ENCODE assay signal across 18 mouse cellular contexts in genomic region chr12:38136379-38136778, GRCm38 (mm10).
DNase-seq lines count a peak whose midpoint lies in the region; ATAC-seq and TF ChIP-seq lines count a peak whose summit lies in the region.
"Had no signal": no experiment of that assay in that cellular context is flagged by ENCODE, and none has a peak within 500 bp of the region (broad histone marks: within the 10 kb centered on the region; RNA-seq: fewer than 3 reads in every experiment).

No protein-coding gene starts in this region.

- no peaks in the 10 kb centered on the region for H3K4me1 ChIP-seq in forebrain, embryonic 15.5 days
- H3K4me1 ChIP-seq in forebrain, embryonic 12.5 days: no peaks in the 10 kb centered on the region
- no peaks in the 10 kb centered on the region for H3K4me1 ChIP-seq in heart, embryonic 16.5 days (ENCODE audit: control insufficient read depth, insufficient read depth, low read length)
- H3K4me1 ChIP-seq in heart, adult 2 months (ENCODE audit: control insufficient read depth, insufficient read depth, low read length): no peaks in the 10 kb centered on the region
- H3K4me1 ChIP-seq: embryonic facial prominence, embryonic 12.5 days; hindbrain, embryonic 10.5 days; limb, embryonic 13.5 days; liver, embryonic 15.5 days; midbrain, embryonic 10.5 days had no signal

- H3K36me3 ChIP-seq in forebrain, embryonic 15.5 days: no peaks in the 10 kb centered on the region
- no peaks in the 10 kb centered on the region for H3K36me3 ChIP-seq in forebrain, embryonic 12.5 days (replicated peaks)
- H3K36me3 ChIP-seq in heart, embryonic 16.5 days (ENCODE audit: control insufficient read depth, insufficient read depth): no peaks in the 10 kb centered on the region
- no peaks in the 10 kb centered on the region for H3K36me3 ChIP-seq in heart, adult 2 months (ENCODE audit: control insufficient read depth, insufficient read depth, low read length)
- H3K36me3 ChIP-seq: embryonic facial prominence, embryonic 12.5 days; hindbrain, embryonic 10.5 days; limb, embryonic 13.5 days; liver, embryonic 15.5 days; midbrain, embryonic 10.5 days had no signal

- H3K9ac ChIP-seq in forebrain, embryonic 15.5 days (replicated peaks): no peak overlapping the region
- H3K9ac ChIP-seq in forebrain, embryonic 12.5 days: no peak overlapping the region
- no peak overlapping the region for H3K9ac ChIP-seq in heart, embryonic 16.5 days (ENCODE audit: low read length)
- H3K9ac ChIP-seq in heart, adult 2 months (ENCODE audit: low read depth, low read length): no peak overlapping the region
- H3K9ac ChIP-seq: embryonic facial prominence, embryonic 12.5 days; limb, embryonic 13.5 days; liver, embryonic 15.5 days had no signal

- DNase-seq in heart, adult 2 months: no peak
- DNase-seq in brain, embryonic 14.5 days (ENCODE audit: low read depth): peak; percentile 52
- DNase-seq in lung, postnatal 14 days: peak; percentile 13
- no peak for DNase-seq in spleen, postnatal 14 days (ENCODE audit: low spot score in 2 of 2)
- no peak for DNase-seq in neural tube, embryonic 10.5 days (ENCODE audit: extremely low spot score, low spot score)
- DNase-seq: cerebellum, postnatal 36 days; right cerebral cortex, postnatal 14 days; thymus, postnatal 4 days had no signal

- intact Hi-C loops in heart, adult 2 months (cut with DNase I): no loop called here

- H3K4me3 ChIP-seq in forebrain, embryonic 15.5 days: no peak overlapping the region
- H3K4me3 ChIP-seq in forebrain, embryonic 12.5 days (replicated peaks): no peak overlapping the region
- H3K4me3 ChIP-seq in heart, embryonic 16.5 days (ENCODE audit: low read length): peak overlapping the region; percentile 5; the same call in 1 of the 2 replicates
- H3K4me3 ChIP-seq in heart, adult 2 months: no peak overlapping the region
- H3K4me3 ChIP-seq: embryonic facial prominence, embryonic 12.5 days; hindbrain, embryonic 10.5 days; limb, embryonic 13.5 days; liver, embryonic 15.5 days; midbrain, embryonic 10.5 days; myocyte had no signal

- peak; percentile 51 for ATAC-seq in forebrain, embryonic 15.5 days (replicated peaks)
- no peak for ATAC-seq in forebrain, embryonic 12.5 days (ENCODE audit: low FRiP score)
- ATAC-seq in heart, embryonic 16.5 days (replicated peaks; ENCODE audit: extremely low read depth, insufficient read depth, low FRiP score): peak; percentile 86
- ATAC-seq: activated CD4-positive, CD25-positive, alpha-beta regulatory T cell, adult 4 months had no signal

- no peaks in the 10 kb centered on the region for H3K27me3 ChIP-seq in forebrain, embryonic 15.5 days
- no peaks in the 10 kb centered on the region for H3K27me3 ChIP-seq in forebrain, embryonic 12.5 days
- H3K27me3 ChIP-seq in heart, embryonic 16.5 days (ENCODE audit: control insufficient read depth, insufficient read depth, low read length): no peaks in the 10 kb centered on the region
- H3K27me3 ChIP-seq in heart, adult 2 months (ENCODE audit: control insufficient read depth, insufficient read depth, low read length): no peaks in the 10 kb centered on the region
- H3K27me3 ChIP-seq: embryonic facial prominence, embryonic 12.5 days; limb, embryonic 13.5 days; liver, embryonic 15.5 days had no signal

- TF ChIP-seq CTCF in heart, adult 2 months (IDR thresholded peaks at IDR 0.05): no peak
- no peak for TF ChIP-seq CTCF in brain, embryonic 14.5 days (IDR thresholded peaks at IDR 0.05; ENCODE audit: borderline replicate concordance, extremely low read depth, insufficient read depth, insufficient read length)

- TF ChIP-seq POLR2A in heart, adult 2 months (IDR thresholded peaks at IDR 0.05; ENCODE audit: insufficient read depth, low read depth, low read length): no peak
- TF ChIP-seq POLR2A in brain, embryonic 14.5 days (IDR thresholded peaks at IDR 0.05; ENCODE audit: borderline replicate concordance, extremely low read depth, insufficient read depth, insufficient read length, poor library complexity, severe bottlenecking): no peak

- no peak overlapping the region for H3K4me2 ChIP-seq in forebrain, embryonic 15.5 days (replicated peaks)
- H3K4me2 ChIP-seq in forebrain, embryonic 12.5 days: no peak overlapping the region
- H3K4me2 ChIP-seq in heart, embryonic 16.5 days (ENCODE audit: low read depth, low read length): peak overlapping the region; percentile 49
- H3K4me2 ChIP-seq: embryonic facial prominence, embryonic 12.5 days; limb, embryonic 13.5 days; liver, embryonic 15.5 days had no signal

- TF ChIP-seq EP300 in heart, adult 2 months (IDR thresholded peaks at IDR 0.05; ENCODE audit: insufficient read depth, low read depth, low read length): no peak

- no peaks in the 10 kb centered on the region for H3K9me3 ChIP-seq in forebrain, embryonic 15.5 days
- no peaks in the 10 kb centered on the region for H3K9me3 ChIP-seq in forebrain, embryonic 12.5 days
- H3K9me3 ChIP-seq in heart, embryonic 16.5 days (replicated peaks; ENCODE audit: control insufficient read depth, low read length): no peaks in the 10 kb centered on the region
- H3K9me3 ChIP-seq: embryonic facial prominence, embryonic 12.5 days; hindbrain, embryonic 10.5 days; limb, embryonic 13.5 days; liver, embryonic 15.5 days; midbrain, embryonic 10.5 days had no signal

- H3K27ac ChIP-seq in forebrain, embryonic 15.5 days (replicated peaks): no peak overlapping the region
- H3K27ac ChIP-seq in forebrain, embryonic 12.5 days: no peak overlapping the region
- H3K27ac ChIP-seq in heart, embryonic 16.5 days (ENCODE audit: low read length): no peak overlapping the region
- H3K27ac ChIP-seq in heart, adult 2 months: no peak overlapping the region
- H3K27ac ChIP-seq: embryonic facial prominence, embryonic 12.5 days; hindbrain, embryonic 10.5 days; limb, embryonic 13.5 days; liver, embryonic 15.5 days; midbrain, embryonic 10.5 days had no signal

- WGBS in forebrain, embryonic 15.5 days: 44% methylated on average over 5 of the region's 5 CpGs
- WGBS in forebrain, embryonic 12.5 days: 67% methylated on average over 5 of the region's 5 CpGs
- 24% methylated on average over 5 of the region's 5 CpGs for WGBS in heart, embryonic 16.5 days
- 46% methylated on average over 5 of the region's 5 CpGs for WGBS in heart, adult 2 months

- no peaks in the 10 kb centered on the region for H3K79me2 ChIP-seq in heart, adult 2 months (replicated peaks; ENCODE audit: control insufficient read depth, insufficient read depth, low read length)

Comparison
In these comparisons a context has a peak if more than half of its experiments do, and no peak if none do; other contexts are left out.
1. DNase-seq: peak in brain, embryonic 14.5 days (single experiment) and lung, postnatal 14 days (single experiment); none in heart, adult 2 months (0 of 2), spleen, postnatal 14 days (0 of 2) and neural tube, embryonic 10.5 days (single experiment).